Mouse (Mus musculus) lung, adult 2 months (tissue): ENCODE data around the gene Asf1b.

ENCODE experiments used
- CTCF ChIP-seq: fragments of 200-500 bp; IDR thresholded peaks from 2 replicates; pipeline ENCODE4 v1.5.1; 2011; ENCODE audit warnings: mild to moderate bottlenecking, low read length, control low read depth; ENCODE audit not compliant: insufficient read depth
- POLR2A ChIP-seq: fragments of 200-500 bp; IDR thresholded peaks from 2 replicates; pipeline ENCODE4 v1.6.1; 2011; ENCODE audit warnings: low read depth, mild to moderate bottlenecking, control low read depth, low read length, borderline replicate concordance; ENCODE audit errors: extremely low read depth

DNA sequence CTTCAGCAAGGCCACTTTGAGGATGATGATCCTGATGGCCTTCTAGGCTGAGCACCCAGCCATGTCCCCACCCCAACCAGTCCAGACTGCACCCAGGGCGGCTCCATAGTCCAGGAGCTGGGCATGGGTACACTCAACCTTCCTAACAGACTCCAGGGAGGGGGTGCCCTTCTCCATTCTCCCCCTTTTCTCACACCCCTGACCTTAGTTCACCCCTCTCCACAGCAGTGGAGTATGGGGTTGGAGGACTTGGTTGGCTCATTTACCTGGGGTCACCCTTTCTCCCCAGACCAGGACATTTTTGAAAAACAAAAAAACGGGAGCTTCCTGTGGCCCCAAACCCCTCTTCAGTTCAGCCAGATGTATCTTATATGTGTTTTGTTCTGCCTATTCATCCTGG lies 44.5 kb downstream of the Asf1b start:
- TF ChIP-seq POLR2A: no peak
- TF ChIP-seq CTCF: no peak
